Comparison of ENCODE assay signal across 37 mouse cellular contexts in genomic region chr3:108999173-108999572, GRCm38 (mm10). TPM values are rescaled to one million over a fixed set of nuclear protein-coding genes. Genes with fewer than 3 reads are reported as not detected.
"Had no signal": no experiment of that assay in that cellular context is flagged by ENCODE, and none has a peak within 500 bp of the region (broad histone marks: within the 10 kb centered on the region; RNA-seq: fewer than 3 reads in every experiment).

No protein-coding gene starts in this region.

- H3K4me1 ChIP-seq: embryonic facial prominence, embryonic 10.5 days; embryonic facial prominence, embryonic 12.5 days; embryonic facial prominence, embryonic 13.5 days; embryonic facial prominence, embryonic 15.5 days; forebrain, embryonic 10.5 days; forebrain, embryonic 12.5 days; forebrain, embryonic 13.5 days; forebrain, embryonic 15.5 days had no signal

- H3K9ac ChIP-seq: embryonic facial prominence, embryonic 12.5 days; embryonic facial prominence, embryonic 13.5 days; embryonic facial prominence, embryonic 15.5 days; forebrain, embryonic 12.5 days; forebrain, embryonic 13.5 days; forebrain, embryonic 15.5 days; forebrain, postnatal 0 days had no signal

- H3K9me3 ChIP-seq: embryonic facial prominence, embryonic 10.5 days; embryonic facial prominence, embryonic 12.5 days; embryonic facial prominence, embryonic 13.5 days; embryonic facial prominence, embryonic 15.5 days; forebrain, embryonic 10.5 days; forebrain, embryonic 12.5 days; forebrain, embryonic 13.5 days; forebrain, embryonic 15.5 days had no signal

- H3K36me3 ChIP-seq: forebrain, embryonic 15.5 days had no signal

- H3K27ac ChIP-seq: embryonic facial prominence, embryonic 10.5 days; embryonic facial prominence, embryonic 12.5 days; embryonic facial prominence, embryonic 13.5 days; embryonic facial prominence, embryonic 15.5 days; forebrain, embryonic 10.5 days; forebrain, embryonic 12.5 days; forebrain, embryonic 13.5 days; forebrain, embryonic 15.5 days; gastrocnemius, adult 2 months; heart, adult 2 months had no signal

- H3K4me3 ChIP-seq: embryonic facial prominence, embryonic 10.5 days; embryonic facial prominence, embryonic 12.5 days; embryonic facial prominence, embryonic 13.5 days; embryonic facial prominence, embryonic 15.5 days; erythroblast, embryonic 14.5 days; forebrain, embryonic 10.5 days; forebrain, embryonic 12.5 days; forebrain, embryonic 13.5 days; forebrain, embryonic 15.5 days; gastrocnemius, adult 2 months; heart, adult 2 months had no signal

- ATAC-seq: forebrain, embryonic 13.5 days; forebrain, embryonic 14.5 days; forebrain, embryonic 15.5 days; forebrain, embryonic 16.5 days; forebrain, postnatal 0 days had no signal

- H3K4me2 ChIP-seq: embryonic facial prominence, embryonic 12.5 days; embryonic facial prominence, embryonic 13.5 days; embryonic facial prominence, embryonic 15.5 days; forebrain, embryonic 12.5 days; forebrain, embryonic 13.5 days; forebrain, embryonic 15.5 days had no signal

- H3K27me3 ChIP-seq: embryonic facial prominence, embryonic 12.5 days; embryonic facial prominence, embryonic 13.5 days; embryonic facial prominence, embryonic 15.5 days; forebrain, embryonic 12.5 days; forebrain, embryonic 13.5 days; forebrain, embryonic 15.5 days had no signal

- DNase-seq: cerebellum, adult 2 months; cerebellum, adult 8-10 months; cerebellum, adult 9-10 months; cerebellum, adult 9-11 months; cerebellum, postnatal 10 days; cerebellum, postnatal 14 days; cerebellum, postnatal 25 days; cerebellum, postnatal 36 days; embryo, embryonic 11 days; forebrain, postnatal 0 days; gastrocnemius, adult 2 months; gastrocnemius, postnatal 10 days; gastrocnemius, postnatal 14 days; gastrocnemius, postnatal 25 days; gastrocnemius, postnatal 36 days; heart, adult 18-20 months; heart, adult 2 months had no signal

RNA-seq across cellular contexts. Expression of gene Fam102b, which starts 28.2 kb away (rescaled TPM):
- polyA plus RNA-seq: erythroblast, embryonic 14.5 days had no signal

RNA-seq across cellular contexts. Expression of gene Gm9857, which starts 58.9 kb away (rescaled TPM):
- total RNA-seq: common myeloid progenitor, adult 5-6 weeks; forebrain, postnatal 0 days; gastrocnemius, adult 18-20 months; gastrocnemius, adult 2 months; gastrocnemius, adult 8-10 months; gastrocnemius, postnatal 10 days; gastrocnemius, postnatal 14 days; gastrocnemius, postnatal 25 days; gastrocnemius, postnatal 36 days; gastrocnemius, postnatal 4 days; granulocyte monocyte progenitor cell, adult 5-6 weeks; heart, adult 18-20 months; heart, adult 2 months had no signal
- polyA plus RNA-seq: cortical plate, adult 2 months; embryonic facial prominence, embryonic 10.5 days; embryonic facial prominence, embryonic 11.5 days; embryonic facial prominence, embryonic 12.5 days; embryonic facial prominence, embryonic 13.5 days; embryonic facial prominence, embryonic 14.5 days; erythroblast, embryonic 14.5 days; forebrain, embryonic 10.5 days; forebrain, embryonic 11.5 days; forebrain, embryonic 12.5 days; forebrain, embryonic 13.5 days; forebrain, embryonic 14.5 days; forebrain, postnatal 0 days; heart, adult 2 months had no signal

RNA-seq across cellular contexts. Expression of gene Henmt1, which starts 59.5 kb away (rescaled TPM):
- total RNA-seq: common myeloid progenitor, adult 5-6 weeks; gastrocnemius, adult 18-20 months; gastrocnemius, adult 2 months; gastrocnemius, adult 8-10 months; gastrocnemius, postnatal 10 days; gastrocnemius, postnatal 14 days; gastrocnemius, postnatal 25 days; gastrocnemius, postnatal 36 days; gastrocnemius, postnatal 4 days; granulocyte monocyte progenitor cell, adult 5-6 weeks; heart, adult 18-20 months; heart, adult 2 months had no signal
- polyA plus RNA-seq: erythroblast, embryonic 14.5 days; heart, adult 2 months had no signal
